Mouse (Mus musculus): Measurements from ENCODE around the gene Gm20388. TPM values are rescaled to one million over a fixed set of nuclear protein-coding genes. Genes with fewer than 3 reads are reported as not detected.

The Gm20388 gene
- total RNA-seq, 2 experiments from 2014 or later: 18.6 TPM; not detected in 1

GRCm38 (mm10) chr8:120435781-120436180 is 525.1 kb downstream of the Gm20388 start:
- DNase-seq (ENCODE audit: low spot score in 2 of 2): no peak
- intact Hi-C loops (cut with DNase I): no loop called here

- no peak for DNase-seq (ENCODE audit: low spot score in 2 of 2)
- intact Hi-C loops (cut with DNase I): loop anchor here (1.0 kb wide), 1 partner anchor 52 kb away; no protein-coding TSS in a partner anchor
These were observed 525.9 kb downstream of the Gm20388 start for GRCm38 (mm10) chr8:120436491-120437030.

- DNase-seq (ENCODE audit: low spot score in 2 of 2): peak in 1 of 2 experiments; percentile 74
- intact Hi-C loops (cut with DNase I): loop anchor here (1.0 kb wide), 1 partner anchor 51 kb away; no protein-coding TSS in a partner anchor
These were observed 526.6 kb downstream of the Gm20388 start for GRCm38 (mm10) chr8:120437207-120437606.

GRCm38 (mm10) chr8:120437666-120438395 is 527.2 kb downstream of the Gm20388 start:
- peak in 1 of 2 experiments; percentile 85 for DNase-seq (ENCODE audit: low spot score in 2 of 2)
- intact Hi-C loops (cut with DNase I): loop anchor here (1.0 to 2.0 kb wide), 2 partner anchors 50 to 55 kb away; no protein-coding TSS in a partner anchor

- DNase-seq (ENCODE audit: low spot score in 2 of 2): peak in 1 of 2 experiments; percentile 42
- intact Hi-C loops (cut with DNase I): loop anchor here (2.0 kb wide), 1 partner anchor 57 kb away; no protein-coding TSS in a partner anchor
These were observed 528.7 kb downstream of the Gm20388 start for GRCm38 (mm10) chr8:120439309-120439708.

DNA sequence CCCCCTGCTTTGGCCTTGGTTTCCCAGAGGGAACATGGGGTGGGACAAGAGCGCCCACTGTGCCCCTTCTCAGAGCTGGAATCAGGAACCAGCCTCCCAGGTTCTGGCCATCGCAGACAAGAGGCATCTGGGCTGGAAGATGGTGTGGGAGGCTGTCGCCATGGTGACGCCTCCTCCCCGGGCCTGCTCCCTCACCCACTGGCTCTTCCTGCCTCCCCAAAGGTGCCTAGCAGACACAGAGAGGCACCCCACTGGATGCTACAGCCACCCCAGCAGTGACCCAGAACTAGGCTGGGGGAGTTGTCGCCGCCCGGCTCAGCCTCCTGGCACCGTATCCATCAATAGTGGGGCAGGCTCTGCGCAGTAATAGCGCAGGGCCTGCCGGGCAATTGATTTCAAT is 530.1 kb downstream of the Gm20388 start:
- DNase-seq (ENCODE audit: low spot score in 2 of 2): peak; percentile 60 to 80
- intact Hi-C loops (cut with DNase I): no loop called here

DNA sequence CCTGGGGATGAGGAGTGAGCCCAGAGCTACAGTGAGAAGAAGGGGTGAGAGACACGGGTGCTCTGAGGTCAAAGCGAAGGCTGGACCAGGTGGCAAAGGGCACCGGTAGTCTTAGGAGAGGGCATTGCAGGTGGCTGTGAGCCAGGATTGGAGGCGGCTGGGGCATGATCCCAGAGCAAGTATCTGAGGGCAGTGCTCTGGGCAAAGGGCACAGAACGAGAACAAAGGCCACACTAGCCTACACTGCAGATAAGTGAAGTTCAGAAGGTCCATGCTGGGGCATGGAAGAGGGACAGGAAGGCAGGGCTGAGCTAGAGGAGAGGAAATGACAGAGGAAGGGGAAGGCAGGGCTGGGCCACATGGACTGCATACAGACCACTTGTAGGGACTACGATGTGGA is 531.0 kb downstream of the Gm20388 start:
- intact Hi-C loops (cut with DNase I): no loop called here
- no peak for DNase-seq (ENCODE audit: low spot score in 2 of 2)

- no peak for DNase-seq (ENCODE audit: low spot score in 2 of 2)
- intact Hi-C loops (cut with DNase I): no loop called here
These were observed 531.8 kb downstream of the Gm20388 start for GRCm38 (mm10) chr8:120442306-120443003.

GRCm38 (mm10) chr8:120445249-120445648 is 534.6 kb downstream of the Gm20388 start:
- intact Hi-C loops (cut with DNase I): no loop called here

GRCm38 (mm10) chr8:120448131-120448530 is 537.5 kb downstream of the Gm20388 start:
- intact Hi-C loops (cut with DNase I): loop anchor here (2.0 kb wide), 1 partner anchor 21 kb away; no protein-coding TSS in a partner anchor

More at GRCm38 (mm10) chr8:120445249-120445648, 534.6 kb downstream of the Gm20388 start:
- no peak for DNase-seq (ENCODE audit: low spot score in 2 of 2)

DNA sequence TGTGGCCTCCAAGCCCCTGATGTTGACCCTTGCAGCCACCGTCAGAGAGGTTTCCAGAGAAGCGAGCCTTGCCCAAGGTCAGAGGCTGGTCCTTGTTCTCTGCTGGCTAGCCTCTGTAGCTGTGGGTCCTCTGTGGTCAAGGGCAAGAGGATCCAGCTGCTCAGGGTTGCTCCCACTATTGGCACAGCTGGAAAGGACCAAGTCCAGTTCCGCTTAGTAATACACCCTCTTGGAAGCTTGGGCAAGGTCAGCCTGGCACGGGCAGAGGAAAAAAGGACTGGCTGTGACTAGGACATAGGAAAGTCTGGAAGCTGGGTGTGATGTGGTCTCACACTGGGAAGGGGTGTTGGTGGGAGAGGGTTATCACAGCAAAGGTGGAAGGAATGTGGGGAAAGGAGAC is 538.5 kb downstream of the Gm20388 start:
- DNase-seq (ENCODE audit: low spot score in 2 of 2): no peak
- intact Hi-C loops (cut with DNase I): loop anchor here (2.0 kb wide), 1 partner anchor 20 kb away; no protein-coding TSS in a partner anchor

More at GRCm38 (mm10) chr8:120448131-120448530, 537.5 kb downstream of the Gm20388 start:
- DNase-seq (ENCODE audit: low spot score in 2 of 2): no peak

- DNase-seq (ENCODE audit: low spot score in 2 of 2): peak in 1 of 2 experiments; percentile 53
- intact Hi-C loops (cut with DNase I): loop anchor here (2.0 kb wide), 1 partner anchor 19 kb away; no protein-coding TSS in a partner anchor
These were observed 539.0 kb downstream of the Gm20388 start for GRCm38 (mm10) chr8:120449608-120450031.

DNA sequence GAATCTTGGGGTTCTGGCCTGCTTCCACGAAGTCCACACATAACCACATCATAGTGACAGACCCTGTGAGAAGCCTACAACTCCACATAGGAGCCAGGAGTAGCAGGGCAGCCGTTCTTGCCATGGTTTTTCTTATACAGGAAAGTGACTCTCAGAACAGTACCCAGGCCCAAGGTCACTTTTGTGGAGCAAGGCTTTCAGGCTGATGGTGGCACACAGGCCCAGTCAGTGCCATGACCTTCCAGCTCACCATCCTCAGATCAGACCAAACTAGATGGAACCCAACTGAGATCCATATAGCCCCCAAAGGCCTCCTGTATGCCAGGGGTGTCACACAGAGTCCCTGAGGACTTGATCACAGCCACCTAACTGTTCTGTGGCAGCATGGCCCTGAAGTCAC is 541.5 kb downstream of the Gm20388 start:
- no peak for DNase-seq (ENCODE audit: low spot score in 2 of 2)
- intact Hi-C loops (cut with DNase I): no loop called here

GRCm38 (mm10) chr8:120454404-120454803 is 543.8 kb downstream of the Gm20388 start:
- no peak for DNase-seq (ENCODE audit: low spot score in 2 of 2)
- intact Hi-C loops (cut with DNase I): no loop called here

- DNase-seq (ENCODE audit: low spot score in 2 of 2): peak in 1 of 2 experiments; percentile 25
These were observed 549.7 kb downstream of the Gm20388 start for GRCm38 (mm10) chr8:120460375-120460774.

DNA sequence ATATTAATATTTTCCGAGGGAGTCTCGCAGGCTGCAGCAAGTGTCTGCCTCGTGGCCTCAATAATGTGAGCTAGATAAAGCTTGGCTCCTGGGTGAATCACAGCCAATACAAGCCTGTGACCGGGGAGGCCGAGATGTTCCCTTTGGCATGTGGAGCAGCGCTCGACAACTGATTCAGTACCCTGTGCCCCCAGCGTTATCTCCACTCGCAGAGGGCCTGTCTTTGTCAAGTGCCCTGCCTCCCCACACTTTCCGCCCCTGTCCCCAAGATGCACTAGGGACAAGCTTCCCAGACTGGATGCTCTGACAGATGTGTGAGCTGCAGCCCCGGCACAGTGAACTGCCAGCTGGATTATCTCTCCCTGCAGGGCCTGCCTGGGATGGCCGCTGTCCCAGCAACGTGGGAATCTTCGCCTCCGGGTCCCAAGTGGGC is 551.5 kb downstream of the Gm20388 start:
- intact Hi-C loops (cut with DNase I): no loop called here

More at GRCm38 (mm10) chr8:120460375-120460774, 549.7 kb downstream of the Gm20388 start:
- intact Hi-C loops (cut with DNase I): no loop called here

GRCm38 (mm10) chr8:120462611-120463010 is 552.0 kb downstream of the Gm20388 start:
- intact Hi-C loops (cut with DNase I): no loop called here
- DNase-seq (ENCODE audit: low spot score in 2 of 2): no peak

More for the DNA sequence above, 551.5 kb downstream of the Gm20388 start:
- DNase-seq (ENCODE audit: low spot score in 2 of 2): no peak

DNA sequence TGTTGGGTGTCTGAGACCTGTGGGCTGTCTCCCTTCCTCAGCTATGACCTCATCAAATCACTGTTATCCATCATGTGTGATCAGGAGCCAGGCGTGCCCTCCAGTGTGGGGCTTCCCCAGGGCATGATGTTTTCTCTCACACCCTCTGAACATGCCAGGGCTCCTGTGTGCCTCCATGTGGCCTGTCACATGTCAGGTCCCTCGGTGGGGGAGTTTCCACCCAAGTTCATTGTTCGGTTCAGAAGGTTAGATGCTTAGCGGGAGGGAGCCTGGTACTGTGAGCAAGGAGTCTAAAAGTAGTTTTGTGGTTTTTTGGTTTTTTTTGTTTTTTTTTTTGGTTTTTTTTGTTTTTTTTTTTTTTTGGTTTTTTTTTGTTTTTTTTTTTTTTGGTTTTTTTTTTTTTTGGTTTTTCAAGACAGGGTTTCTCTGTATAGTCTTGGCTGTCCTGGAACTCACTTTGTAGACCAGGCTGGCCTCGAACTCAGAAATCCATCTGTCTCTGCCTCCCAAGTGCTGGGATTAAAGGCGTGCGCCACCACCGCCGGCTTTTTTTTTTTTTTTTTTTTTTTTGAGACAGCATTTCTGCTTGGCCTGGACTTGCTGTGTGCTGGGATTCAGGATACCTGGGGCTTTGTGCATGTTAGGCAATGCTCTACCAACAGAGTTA is 553.4 kb downstream of the Gm20388 start:
- intact Hi-C loops (cut with DNase I): no loop called here

GRCm38 (mm10) chr8:120464585-120464937 is 553.9 kb downstream of the Gm20388 start:
- intact Hi-C loops (cut with DNase I): no loop called here
- DNase-seq (ENCODE audit: low spot score in 2 of 2): no peak

More for the DNA sequence above, 553.4 kb downstream of the Gm20388 start:
- DNase-seq (ENCODE audit: low spot score in 2 of 2): no peak
